Mouse (Mus musculus): ENCODE data around the gene Tmem192.
"Not testable (repeated sequence)": the region's sequence is repeated elsewhere in the genome, so short reads cannot be mapped to it uniquely, and the experiment has no call there.

The Tmem192 gene

DNA sequence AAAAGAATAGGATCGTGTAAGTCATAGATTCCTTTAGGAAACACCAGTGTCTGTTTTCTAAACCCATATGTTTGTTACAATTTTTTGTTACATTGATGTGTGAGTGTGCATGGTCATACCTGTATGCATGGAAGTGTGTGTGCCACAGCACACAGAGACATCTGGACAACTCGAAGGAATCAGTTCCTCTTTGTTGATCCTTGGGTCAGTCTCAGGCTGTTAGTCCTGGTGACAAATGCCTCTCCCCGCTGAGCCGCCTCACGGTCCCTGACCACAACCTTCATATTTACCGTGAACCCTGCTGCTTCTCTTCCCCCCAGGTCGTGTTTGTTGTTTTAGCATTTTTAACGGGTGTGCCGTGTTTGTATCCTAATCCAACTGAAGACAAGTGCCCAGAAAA is 12.0 kb downstream of the Tmem192 start:
- DNase-seq (ENCODE audit: extremely low spot score, low read depth, low spot score), result no peak

DNA sequence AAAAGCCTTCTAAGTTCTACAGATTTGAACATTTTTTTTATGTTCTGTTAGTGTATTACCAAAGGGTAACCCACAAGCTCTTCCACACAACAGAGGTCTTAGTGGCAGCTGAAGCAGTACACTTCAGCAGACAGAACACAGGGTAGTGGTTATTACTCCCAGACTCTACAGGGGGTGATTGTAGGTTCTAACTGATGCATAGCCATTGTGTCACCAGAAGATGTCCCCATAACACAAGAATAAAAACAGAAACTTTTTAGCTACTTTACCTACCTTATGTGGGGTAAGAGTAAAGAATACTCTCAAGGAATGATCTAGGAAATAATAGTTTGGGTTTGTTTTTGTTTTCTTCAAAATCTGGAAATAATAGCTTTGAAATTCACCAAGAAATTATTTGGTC is 15.9 kb downstream of the Tmem192 start:
- no peak for DNase-seq (ENCODE audit: extremely low spot score, low read depth, low spot score)

DNA sequence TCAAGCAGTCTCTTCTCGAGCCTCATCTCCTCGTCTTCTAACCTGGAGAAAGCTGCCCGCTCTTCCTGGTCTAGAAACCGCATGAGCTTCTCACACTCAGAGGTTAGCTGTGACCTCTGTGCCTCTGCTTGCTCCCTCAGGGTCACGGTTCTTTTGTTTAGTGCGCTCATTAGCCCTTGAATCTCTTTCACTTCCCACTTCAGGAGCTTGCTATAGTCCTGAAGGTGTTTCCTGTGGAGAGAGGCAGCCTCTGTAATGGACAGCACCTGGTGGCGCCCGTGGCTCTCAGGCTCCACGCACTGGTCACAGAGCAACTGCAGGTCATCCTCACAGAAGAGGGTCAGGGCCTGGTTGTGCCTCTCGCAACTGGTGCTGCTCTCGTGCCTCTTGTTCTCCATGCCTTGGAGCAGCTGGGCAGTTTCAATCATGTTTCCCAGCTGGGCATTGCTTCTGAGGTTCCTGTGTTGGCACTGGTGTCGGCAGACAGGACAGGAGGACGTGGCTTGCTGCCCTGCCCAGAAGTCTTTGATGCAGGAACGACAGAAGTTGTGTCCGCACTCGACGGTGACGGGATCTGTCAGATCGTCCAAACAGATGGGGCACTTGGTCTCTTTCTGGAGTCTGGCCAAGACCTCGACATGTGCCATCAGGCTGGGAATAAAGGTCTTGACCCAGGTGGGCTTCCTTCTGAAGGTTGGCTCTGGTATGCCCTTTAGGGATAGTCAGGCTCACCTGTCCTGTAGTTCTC is 36.3 kb downstream of the Tmem192 start:
- DNase-seq (ENCODE audit: extremely low spot score, low read depth, low spot score), result no peak

DNA sequence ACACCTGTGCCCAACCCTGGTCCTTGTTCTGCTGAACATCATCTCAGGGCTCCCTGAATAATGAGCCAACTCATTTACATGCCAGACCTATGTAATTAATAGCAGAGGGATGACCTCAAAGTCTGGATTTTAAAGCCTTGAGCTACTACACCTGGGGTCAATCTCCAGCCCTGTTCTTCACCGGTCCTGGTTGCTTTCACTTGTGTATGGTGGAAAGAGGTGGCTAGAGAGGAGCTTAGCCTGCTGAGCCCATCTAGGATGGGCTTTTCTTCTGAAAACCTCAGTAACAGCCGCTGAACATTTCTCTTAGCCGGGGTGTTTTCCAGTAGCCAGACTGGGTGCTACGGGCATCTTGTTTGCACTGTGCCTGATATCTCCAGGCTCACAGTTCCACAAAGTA is 40.7 kb downstream of the Tmem192 start, which contains the start of gene Trim75:
Trim75 (minus strand) TSS at position 101 of the 400 bp plus-strand sequence.
- no peak for DNase-seq (ENCODE audit: extremely low spot score, low read depth, low spot score)

DNA sequence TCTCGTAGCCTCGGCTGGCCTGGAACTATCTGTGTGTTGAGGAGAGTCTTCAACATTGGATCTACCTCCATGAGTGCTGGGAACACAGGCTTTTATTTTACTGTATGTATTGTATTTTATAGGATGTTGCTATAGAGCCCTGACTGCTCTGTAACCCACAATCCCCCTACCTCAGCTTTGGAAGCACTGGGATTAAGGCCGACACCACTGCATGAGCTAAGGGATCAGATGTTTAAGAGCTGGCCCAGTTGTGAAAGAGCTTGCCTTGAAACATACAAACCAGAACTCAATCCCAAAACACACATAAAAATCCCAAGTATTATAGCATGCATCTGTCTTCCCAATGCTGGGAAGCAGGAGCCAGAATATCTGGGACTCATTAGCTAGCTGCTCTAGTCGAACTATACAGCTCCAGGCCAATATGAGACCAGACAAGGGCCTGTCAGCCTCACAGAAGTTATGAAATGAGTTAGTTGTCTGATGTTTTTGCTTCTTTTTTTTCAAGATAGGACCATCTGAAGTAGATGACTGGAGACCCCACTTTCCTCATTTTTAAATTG is 51.9 kb downstream of the Tmem192 start:
- DNase-seq (ENCODE audit: extremely low spot score, low read depth, low spot score), result no peak

- DNase-seq (ENCODE audit: extremely low spot score, low read depth, low spot score), result not testable (repeated sequence)
These were observed 60.6 kb downstream of the Tmem192 start for GRCm38 (mm10) chr8:65007616-65008015.

DNA sequence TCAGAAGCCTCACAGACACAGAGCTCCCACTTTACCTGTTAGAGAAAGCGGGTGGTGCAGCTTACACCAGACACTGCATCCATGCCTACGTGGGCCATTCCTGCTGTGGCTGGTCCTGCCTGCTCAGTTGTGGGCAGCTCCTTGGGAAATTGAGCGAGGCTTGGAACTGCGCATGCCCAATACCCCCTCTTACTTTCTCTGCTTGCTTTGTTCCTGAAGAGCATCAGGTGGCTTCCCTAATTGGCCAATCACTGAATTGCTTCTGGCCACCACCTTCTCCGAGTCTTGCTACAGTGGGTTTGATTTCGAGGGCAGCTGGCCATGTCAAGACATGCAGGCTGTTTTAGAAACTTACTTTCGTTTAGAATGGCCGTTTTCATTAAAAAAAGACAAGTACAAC is 71.4 kb downstream of the Tmem192 start, which contains the start of the genes Trim61 and Trim60:
Trim61 (minus strand) TSS at position 101 of the 400 bp plus-strand sequence.
Trim60 (minus strand) TSS at position 162 of the 400 bp plus-strand sequence.
- DNase-seq (ENCODE audit: extremely low spot score, low read depth, low spot score), result no peak
